Mouse (Mus musculus): ENCODE measurements at regions not wholly inside any gene's neighbourhood (a gene's known extent, or its start where the extent isn't known, plus 50 kb on each side); places are given as distances from the start of the nearest gene placed in this dataset.

DNA sequence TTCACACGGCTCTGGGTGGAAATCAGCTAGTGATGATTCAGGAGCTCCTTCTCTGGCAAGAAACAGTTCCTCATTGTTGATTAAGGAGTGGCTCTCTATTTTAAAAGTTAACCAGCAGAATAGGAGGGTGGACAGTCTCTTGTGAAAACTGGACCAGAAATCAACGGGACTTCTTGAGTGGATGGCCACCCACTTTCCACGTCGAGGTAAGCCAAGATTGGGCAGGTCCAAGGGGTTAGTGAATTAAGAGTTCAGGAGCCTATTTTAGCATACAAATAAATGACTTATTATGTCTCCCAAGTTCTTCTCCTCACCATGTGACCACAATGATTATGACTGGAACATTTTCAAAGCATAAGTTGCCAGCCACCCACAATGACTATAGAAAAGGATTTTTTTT lies 77.7 kb upstream of the Dkk2 start:
- DNase-seq (ENCODE audit: extremely low read depth, low read depth, low spot score): no peak

- DNase-seq (ENCODE audit: extremely low read depth, low read depth, low spot score): no peak
Observed at GRCm38 (mm10) chr3:132015205-132015604, 69.9 kb upstream of the Dkk2 start.

DNA sequence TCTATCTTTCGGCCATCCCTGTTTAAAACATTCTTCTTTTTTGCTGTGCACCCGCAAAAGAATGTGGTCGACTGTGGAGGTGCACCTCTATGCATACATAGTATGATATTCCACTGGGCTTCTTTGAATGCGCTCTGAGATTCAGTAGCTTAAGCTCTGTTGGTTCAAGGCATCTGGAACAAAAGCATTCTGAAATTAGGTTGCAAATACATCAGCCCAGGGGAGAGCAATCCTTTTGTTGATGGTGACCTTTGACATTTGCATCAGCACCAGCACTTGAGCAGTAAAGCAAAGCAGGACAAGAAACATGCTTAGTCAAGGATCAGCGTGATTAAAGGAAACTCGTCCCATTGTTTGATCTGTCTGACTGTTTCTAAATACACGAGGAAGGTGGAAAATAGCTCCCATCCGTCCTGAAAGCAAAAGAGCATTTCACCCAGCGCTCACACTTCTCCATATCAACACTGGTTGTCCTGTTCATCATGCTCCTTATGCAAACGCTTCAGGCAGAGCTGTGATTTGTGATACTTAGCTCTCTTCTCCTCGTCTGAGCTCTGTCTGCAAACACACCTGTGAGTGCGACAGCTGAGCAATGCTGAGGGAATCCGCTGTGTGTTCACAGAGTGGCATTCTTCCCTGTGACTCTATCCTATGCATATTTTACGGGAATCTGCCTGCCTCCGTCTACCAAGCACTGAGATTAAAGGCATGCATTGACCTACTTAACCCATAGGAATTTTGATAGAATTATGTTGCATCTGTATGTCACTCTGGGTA lies 67.4 kb upstream of the Dkk2 start:
- no peak for DNase-seq (ENCODE audit: extremely low read depth, low read depth, low spot score)

DNA sequence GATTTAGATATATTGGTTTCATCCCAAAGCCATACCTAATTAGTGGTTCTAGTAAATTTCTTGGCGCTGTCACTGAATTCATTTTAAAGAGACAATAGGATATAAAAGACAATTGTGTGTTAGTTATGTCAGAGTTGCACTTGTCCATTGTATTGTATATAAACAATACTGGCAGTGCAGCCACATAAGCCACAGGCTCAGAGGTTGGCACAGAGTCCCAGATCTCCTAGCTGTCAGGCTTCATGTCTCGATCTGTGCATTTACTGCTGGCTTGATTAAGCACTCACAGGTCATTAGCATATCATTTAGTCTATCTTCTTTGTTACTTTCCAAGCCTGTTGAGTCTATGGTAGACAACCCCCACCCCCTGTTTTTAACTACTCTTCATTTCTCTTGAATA lies 66.6 kb upstream of the Dkk2 start:
- DNase-seq (ENCODE audit: extremely low read depth, low read depth, low spot score): no peak

- DNase-seq (ENCODE audit: extremely low read depth, low read depth, low spot score): no peak
Observed at GRCm38 (mm10) chr3:132022032-132022431, 63.1 kb upstream of the Dkk2 start.

DNA sequence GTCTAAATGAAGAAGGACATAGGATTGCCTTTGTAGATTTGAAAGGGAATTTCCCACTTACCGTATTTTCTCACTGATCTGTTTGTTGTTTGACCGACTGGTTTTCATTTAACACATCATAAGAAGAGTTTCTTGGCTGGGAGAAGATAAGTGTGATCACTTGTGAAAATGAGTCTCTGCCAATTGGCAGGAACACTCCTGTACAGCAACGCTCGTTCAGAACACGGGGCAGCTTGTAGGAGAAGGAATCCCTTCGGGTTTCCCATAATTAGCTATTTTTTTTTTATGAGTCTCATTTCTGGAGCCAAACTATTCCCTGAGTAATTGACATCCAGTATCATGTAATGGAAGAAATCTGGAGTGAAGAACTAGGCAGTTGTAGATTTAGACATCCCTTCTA lies 61.8 kb upstream of the Dkk2 start:
- DNase-seq (ENCODE audit: extremely low read depth, low read depth, low spot score): no peak

GRCm38 (mm10) chr3:132029112-132029511 lies 56.0 kb upstream of the Dkk2 start:
- DNase-seq (ENCODE audit: extremely low read depth, low read depth, low spot score): no peak

DNA sequence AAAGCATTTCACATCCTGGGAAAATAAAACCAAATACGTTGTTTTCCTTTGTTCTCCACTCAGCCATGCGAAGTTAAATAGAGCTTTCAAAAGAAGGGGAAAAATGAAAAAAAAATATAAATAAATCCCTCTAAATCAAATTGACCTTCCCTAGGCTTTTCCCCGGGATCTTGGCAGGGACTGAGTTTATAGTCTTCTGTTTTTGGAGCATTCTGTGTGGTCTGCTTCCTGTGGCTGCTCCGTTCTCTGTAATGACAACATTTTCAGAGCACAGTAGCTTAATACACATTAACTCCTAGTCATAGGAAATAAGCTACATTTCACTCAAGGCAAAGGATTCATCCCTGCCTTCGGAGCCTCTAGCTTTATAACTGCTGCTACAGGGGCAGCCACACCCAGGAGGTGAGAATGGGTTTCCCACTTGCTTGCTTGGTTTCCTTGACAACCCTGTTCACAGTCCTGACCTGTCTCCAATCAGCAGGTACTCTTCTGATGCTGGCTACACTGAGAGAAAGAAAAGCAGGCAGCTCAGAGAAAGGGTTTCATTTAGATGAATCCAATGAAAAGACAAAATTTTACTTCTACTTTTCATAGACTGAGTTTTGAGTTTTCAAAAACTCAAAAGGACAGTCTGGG lies 51.9 kb upstream of the Dkk2 start:
- no peak for DNase-seq (ENCODE audit: extremely low read depth, low read depth, low spot score)

GRCm38 (mm10) chr3:132035176-132035575 lies 49.9 kb upstream of the Dkk2 start:
- DNase-seq (ENCODE audit: extremely low read depth, low read depth, low spot score): no peak
